Mouse (Mus musculus) adrenal gland, postnatal 36 days (tissue): ENCODE data around the gene Brinp3. TPM values are rescaled to one million over a fixed set of nuclear protein-coding genes. Genes with fewer than 3 reads are reported as not detected.

Experiments used
- DNase-seq, 2 experiments: peaks; one replicate each; pipeline ENCODE4 v3.0.0; 2021; ENCODE audit warnings: mixed read lengths in 1 of 2
- long read RNA-seq, 2 experiments: library from polyadenylated mRNA; stranded (forward); transcript quantifications; one replicate each; pipeline ENCODE4 v2.0.0; 2021; ENCODE audit warnings: borderline sequencing depth in 2 of 2
- total RNA-seq, 2 experiments: library from RNA; stranded (reverse); gene quantifications; 2 replicates each; pipeline ENCODE4 v1.2.3; 2021

Brinp3 gene
- under 1 TPM in 1 of 2 experiments, not detected in 1; 0.26 TPM for total RNA-seq
- long read RNA-seq, experiment 1, result 0 reads
- long read RNA-seq, experiment 2, result 0 reads

DNA sequence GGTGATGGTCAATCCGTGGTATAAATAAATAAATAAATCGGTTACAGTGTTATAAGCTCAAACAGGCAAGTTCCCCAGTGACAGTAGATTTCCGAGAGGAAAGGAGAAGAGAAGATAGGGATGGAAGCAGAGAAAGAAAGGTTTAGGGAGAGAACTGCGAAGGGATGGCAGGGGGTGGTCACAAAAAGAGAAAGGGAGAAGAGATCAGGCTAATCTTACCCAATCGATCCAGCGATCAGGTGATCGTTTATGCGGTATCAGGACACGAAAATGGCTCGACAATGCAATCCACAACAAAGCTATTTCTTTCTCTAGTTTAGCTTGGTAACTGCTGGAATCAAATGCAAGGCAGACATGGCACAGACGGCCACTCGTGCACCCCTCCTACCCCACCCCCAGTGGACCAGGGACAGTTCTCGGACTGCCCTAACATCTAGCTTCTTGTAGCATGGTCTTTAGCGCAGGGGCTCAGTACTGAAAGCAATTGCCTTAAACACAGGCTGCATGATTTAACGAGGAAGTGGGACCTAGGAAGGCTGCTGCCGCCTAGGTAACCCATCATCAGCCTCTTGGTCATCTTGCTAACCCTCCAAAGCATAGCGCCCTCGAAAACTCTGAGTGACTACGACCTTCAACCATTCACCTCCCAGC, at the start of gene Brinp3:
TSS of gene Brinp3 (plus strand) at position 80 of the 651 bp plus-strand sequence.
- no peak for DNase-seq

DNA sequence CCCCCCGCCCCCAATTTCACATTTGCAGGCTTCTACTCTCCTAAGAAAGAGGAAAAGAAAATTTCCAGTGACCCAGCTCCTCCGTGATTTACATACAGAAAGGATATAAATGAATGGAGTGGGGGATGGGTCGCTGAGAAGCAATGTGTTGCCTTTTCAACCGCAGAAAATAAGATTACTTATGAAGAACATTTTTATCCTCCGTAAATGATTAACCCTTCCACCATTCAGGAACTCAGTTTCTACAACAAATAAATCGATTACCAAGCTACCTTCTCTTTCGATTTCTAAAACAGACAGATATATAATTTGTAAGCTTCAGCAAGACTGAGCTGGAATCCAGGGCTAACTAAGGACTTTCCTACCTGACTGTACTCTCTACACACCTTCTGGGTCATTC, 339 bp upstream of the Brinp3 start:
- DNase-seq, result no peak

DNA sequence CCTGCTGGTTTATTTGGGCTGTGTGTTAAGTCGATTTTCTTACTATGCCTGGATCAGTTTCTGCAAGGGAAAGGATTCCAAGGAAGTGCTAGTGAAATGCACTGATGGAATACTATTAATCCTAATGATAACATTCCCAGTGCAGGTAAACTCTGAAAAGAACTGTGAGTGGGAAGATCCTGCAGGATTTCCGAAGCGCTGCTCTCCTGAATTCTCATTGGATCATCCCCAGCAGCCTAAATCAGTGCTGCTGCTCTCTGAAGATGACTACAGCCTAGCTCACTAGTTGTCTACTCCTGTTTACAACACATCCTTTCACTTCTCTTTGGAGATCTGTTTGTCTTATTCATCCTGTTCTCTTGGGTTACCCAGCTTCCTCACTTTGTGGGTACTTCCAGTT, 826 bp downstream of the Brinp3 start:
- DNase-seq, result no peak

DNA sequence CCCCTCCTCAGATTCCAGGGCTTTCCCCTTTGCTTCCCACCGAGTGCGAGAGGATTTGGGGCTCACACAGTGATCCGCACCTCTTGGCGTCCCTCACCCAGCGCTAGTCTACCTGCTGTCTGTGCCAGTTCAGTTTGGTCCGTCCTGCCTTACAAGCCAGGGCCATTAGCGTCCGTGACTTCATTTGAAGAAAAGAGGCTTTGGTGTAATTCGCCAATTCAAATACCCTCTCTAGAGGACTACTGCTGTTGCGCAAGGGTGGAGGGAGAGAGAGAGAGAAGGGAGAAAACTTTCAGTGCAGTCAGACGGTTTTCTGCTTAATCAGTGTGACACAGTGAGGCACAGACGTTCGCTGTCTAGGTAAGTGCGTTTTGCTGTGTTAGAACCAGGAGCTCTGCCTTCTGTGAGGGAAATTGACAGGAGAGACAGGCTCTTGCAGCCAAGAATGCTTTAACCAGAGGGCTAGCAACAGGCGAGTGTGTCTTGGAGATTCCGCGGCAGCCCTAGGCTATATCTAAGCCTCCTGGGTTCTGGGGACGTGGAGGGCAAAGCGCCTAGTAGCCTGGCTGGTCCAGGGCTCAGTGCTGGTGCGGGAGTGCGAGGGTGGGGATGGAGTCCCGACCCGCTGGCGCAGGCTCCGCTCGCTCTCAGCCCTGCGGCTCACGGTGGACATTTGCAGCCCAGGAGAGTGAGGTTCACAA, 3.0 kb downstream of the Brinp3 start:
- peak; percentile 4 to 19 for DNase-seq

DNA sequence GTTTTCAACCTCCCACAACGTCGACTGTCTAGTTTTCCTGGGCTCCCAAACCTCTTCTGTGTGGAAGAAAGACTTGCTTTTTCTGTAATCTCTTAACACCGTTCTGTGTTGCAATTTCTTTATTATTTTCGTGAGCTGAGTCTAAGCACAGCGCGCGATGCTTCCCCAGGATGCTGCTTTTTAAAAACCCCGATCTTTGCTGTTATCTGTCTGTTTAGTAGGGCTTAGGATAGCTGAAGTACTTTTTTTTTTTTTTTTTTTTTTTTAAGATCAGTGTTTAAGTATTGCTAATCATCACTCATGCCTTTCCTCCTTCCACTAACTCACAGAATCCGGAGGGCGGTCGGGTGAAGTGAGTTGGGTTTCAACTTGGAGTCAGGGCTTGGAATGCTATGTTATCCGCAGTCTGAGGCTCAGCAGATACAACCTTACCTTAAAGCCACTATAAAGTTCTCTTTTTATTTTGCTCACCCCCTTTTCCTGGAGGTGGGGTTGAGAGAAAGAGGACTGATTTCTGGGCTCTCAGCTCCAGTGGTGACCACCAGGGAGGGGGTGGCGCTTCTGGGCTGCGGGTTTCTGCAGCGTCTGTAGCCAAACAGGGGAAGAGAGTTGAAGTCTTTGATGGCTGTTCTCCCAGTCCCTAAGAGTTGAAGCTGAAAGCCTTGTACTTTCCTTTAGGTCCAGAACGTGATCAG, 3.7 kb downstream of the Brinp3 start:
- DNase-seq, result no peak

DNA sequence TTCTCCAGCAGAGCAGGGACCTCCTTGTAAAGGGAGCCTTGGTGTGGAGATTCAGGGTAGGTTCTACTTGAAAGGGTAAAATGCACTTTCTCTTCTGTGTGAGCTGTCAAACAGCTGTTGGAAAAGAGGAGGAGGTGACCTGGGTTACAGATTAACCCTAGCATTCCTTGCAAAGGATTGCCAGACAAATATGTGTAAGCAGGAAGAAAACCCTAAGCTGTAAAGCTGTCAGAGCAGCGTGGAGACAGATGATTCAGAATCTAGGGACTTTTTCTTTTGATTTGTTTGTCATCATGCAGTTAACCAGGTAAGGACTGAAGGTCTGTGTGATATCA, 4.2 kb downstream of the Brinp3 start:
- DNase-seq, result no peak

DNA sequence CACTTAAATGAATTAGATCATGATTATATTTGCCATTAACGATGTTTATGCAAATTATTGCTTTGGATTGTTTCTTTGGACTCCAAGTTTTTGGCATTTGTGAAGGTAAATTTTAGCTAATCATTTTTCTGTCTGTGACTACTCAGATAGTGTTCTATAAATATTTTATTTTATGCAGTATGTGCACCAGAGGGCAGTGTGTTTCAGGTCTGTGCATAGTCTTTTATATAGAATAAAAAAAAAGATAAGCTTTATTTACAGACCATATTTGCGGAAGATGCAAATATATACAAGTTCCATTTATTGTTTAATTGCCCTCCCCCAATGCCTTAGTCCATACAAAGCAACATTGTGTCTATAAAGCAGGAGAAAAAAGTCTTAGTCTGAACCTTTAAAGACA, 20.8 kb downstream of the Brinp3 start:
- no peak for DNase-seq

DNA sequence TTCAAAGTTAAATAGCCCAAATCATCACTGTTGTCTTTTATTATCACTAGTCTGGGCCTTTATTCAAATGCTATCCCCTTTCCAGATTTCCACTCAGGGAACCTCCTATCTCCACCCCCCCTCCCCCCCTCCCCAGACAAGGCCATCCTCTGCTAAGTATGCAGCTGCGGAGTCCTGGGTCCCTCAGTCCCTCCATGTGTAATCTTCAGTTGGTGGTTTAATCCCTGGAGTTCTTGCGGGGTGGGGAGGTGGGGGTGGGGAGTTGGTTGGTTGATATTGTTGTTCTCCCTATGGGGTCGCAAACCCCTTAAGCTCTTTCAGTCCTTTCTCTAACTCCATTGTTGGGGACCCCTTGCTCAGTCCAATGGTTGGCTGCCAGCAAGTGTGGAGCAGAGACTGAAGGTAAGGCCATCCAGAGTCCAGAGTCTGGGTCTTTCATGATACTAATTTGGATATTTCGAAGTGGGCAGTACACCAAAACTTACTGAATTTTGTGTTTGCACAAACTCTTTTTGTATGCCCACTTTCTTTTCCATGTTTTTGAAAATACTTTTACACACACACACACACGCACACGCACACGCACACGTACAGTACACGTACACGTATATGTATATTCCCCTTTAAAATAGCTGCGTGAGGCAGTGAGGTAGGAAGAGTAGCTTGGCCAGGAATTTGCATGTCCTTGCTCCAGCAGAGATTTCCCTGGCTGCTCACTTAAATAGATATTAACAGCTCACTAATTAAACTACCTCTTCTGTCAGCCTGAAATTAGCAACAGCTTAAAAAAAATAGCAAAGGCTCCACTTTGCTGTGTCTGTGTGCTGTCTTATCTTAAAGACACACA, 29.4 kb downstream of the Brinp3 start:
- DNase-seq, result no peak

DNA sequence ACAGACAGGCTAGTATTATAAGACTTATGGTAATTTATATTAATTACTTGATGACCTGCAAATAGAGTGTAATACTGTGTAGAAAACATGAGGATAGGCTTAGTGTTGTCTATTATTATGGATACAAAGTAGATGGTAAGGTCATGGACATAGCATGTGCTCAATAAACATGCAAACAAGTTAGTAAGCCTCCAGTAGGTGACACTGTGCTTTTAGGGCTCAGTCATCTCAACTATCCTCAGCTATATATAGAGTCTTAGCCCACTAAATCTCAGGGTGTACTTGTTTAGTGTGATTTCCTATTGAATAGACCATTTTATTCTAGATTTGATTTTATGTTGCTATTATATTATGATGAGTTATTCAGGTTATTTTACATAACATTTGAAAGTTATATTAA, 34.0 kb downstream of the Brinp3 start:
- peak in 1 of 2 experiments; percentile 1 for DNase-seq

DNA sequence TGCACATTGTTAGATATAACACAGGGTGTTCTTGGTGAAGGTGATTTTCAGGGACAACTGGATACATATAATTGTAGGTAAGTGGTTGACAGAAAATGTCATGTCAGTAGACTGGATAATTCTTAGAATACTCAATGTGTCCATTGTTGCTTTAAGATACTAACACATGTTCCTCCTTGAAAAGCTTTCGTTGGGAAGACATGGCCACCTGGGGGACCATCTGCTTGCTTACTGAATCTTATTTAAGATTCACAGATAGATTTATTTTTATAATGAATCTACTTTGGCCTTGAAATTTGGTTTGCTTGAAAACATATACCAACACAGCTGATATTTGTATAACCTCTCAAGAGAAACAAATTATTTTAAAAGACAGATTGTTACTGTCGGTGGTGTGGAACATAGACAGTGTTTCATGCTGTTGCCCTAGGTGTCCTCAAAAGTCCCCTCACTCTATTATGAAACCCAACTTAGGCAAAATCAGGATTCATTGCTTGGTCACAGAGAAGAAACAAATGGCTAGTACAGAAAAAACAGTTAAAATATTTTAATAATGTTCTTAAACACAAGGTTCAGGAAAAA, 52.4 kb downstream of the Brinp3 start:
- DNase-seq, result no peak

DNA sequence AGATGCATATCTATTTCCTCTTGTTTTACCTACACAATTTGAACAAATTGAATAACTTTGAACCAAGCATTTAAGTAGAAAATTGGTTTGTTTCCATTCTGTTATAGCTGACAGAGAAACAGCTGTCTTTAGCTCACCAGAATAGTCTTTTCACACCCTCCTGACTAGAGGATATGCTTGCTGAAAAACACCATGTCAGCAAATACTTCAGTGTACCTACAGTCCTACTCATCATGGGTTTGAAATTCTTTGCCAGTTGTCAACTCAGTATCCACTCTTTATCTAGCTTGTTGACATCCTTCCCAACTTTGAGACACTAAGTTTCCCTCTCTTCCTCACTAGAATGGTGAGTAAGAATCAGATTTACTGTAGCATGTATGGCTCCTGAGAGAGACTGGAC, 62.4 kb downstream of the Brinp3 start:
- DNase-seq, result no peak

DNA sequence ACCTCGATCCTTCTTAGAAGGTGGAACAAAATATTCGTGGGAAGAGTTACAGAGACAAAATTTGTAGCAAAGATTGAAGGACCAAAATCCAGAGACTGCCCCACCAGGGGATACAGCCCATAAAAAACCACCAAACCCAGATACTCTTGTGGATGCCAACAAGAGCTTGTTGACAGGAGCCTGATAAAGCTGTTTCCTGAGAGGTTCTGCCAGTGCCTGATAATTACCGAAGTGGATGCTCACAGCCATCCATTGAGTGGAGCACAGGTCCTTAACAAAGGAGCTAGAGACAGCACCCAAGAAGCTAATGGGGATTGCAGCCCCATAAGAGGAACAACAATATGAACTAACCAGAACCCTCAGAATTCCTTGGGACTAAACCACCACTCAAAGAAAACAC, 67.6 kb downstream of the Brinp3 start:
- DNase-seq, result no peak

DNA sequence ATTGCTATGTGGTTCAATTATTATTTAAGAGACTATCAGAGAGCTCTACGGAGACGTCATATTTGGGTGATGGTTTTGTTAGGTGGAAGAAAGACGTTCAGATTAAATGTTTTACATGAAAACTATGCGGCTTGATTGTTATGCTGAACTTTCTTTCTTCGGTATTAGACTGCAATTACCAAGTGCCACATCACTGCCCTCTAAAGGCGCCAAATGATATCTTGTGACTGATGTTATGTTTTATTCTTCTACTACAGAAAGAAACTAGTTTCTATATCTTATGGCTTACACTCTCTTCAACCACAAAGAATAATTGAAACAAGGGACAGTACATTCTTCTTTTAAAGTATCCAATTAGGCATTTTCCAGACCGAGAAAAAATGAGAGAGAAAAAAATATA, 89.6 kb downstream of the Brinp3 start:
- no peak for DNase-seq

DNA sequence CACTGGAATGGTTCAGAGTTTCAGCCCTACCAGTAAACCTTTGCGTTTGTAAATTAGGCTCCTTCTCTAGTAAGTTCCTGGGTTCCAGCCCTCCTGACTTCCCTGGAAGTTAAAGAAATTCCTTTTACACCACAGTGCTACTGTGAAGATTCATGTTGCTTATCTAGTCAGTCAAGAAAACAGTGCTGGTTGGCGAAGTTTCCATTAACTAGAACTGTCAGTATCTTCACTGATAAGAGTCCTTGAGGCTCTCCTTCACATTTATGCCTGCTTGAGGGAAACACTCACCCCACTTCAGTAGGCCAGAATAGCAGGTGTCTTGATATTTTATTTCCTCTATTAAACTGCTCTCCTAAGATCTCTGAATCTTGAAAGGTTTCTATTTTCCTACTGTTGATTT, 138.3 kb downstream of the Brinp3 start:
- no peak for DNase-seq

DNA sequence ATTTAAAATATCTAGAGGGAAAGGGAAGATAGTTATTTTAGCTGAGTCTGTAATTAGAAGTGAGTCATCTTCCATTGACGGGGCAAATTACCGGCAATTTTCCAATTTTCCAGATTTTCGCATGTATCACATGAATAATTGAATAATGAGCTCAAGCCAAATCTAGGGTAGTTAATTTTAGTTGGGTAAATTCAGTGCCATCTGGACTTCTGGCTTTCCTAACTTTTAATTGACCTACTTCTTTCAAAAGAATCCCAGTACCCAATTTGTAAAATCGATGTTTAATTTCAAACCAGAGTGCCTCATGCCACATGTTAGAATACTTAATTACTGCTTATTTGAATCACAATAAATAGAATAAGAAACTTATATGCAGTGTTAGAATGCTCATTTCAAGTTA, 162.7 kb downstream of the Brinp3 start:
- no peak for DNase-seq

DNA sequence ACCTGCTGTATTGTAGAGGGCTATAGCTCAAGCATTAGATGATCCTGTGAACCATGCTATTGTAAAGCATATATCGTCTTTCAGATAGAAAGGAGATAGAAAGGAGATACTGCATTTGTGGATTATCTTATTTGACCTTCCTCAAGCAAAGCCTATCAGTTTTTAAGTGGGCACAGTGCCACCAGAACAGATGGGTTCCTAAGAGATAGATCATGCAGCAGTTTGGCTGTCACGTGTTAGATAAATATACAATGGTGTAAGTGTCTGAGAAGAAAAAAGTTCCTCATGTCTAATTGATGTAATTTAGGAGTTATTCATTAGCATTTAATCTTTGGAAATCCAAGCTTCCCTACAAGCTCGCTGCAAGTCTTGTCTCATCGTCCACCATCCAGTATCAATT, 206.2 kb downstream of the Brinp3 start:
- DNase-seq, result no peak

DNA sequence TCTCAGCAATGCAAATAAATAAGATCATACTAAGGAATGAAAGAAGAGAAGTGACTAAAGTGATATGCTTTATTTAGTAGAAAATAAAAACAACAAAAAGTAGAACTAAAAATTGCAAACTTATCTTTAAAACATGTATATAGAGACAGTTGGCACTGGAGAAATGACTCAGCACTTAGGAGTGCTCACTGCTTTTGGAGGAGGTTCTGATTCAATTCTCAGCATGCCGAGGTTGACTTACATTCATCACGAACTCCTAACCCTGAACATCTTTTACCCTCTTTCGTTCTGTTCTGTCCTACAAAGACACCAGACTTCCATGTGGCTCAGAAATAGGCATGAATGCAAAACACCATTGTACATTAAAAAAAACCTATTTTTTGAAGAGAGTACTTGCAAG, 225.0 kb downstream of the Brinp3 start:
- DNase-seq, result no peak

DNA sequence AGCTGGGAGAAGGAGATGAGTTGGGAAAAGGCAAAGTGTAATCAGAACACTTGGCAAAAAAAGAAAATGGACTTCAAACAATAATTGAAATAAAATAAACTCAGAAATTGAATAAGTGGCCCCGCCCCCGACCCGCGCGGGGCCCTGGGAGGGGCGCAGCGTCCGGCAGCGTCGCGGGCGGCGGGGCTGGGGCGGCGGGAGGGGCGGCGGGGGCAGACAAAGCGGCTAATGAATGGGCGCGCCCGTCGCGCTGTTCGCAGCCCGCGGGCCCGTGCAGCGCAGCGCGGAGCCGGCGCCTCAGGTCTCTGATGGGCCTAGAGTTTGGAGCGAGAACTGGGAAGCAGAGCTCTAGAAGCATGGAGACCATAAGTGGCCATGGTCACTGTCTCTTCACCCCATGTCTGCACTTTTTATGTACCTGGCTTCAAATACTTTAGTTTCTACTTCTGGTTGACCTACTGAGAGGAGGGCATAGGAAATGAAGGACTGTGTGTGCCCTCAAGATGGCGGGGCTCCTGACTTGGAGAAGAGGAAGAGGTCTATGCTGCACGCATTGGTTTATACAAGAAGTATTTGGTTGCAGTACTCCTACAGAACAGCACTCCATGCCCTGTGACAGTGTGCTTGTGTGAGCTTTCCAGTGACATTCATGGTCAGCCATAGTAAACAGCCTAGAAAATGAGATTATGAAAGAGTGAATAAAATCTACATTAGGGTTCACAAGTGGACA, 230.4 kb downstream of the Brinp3 start:
- peak in 1 of 2 experiments; percentile 4 for DNase-seq

DNA sequence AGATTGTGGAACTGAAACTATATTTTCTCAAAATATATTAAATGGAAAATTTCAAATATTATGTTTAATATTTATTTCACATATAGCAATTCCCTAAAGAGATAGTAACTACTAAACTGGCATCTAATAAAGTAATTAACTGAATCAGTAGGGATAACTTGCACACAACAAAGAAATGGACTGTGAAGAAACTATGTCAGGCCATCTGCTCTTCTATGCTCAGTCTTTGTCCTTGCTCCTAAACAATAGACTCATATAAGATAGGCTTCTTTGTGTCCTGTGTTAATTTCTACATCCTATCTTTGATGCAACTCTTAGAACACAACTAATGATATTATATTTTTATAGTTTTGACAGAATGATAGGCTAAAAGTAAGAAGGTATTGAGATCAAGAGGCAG, 256.5 kb downstream of the Brinp3 start:
- DNase-seq, result no peak

DNA sequence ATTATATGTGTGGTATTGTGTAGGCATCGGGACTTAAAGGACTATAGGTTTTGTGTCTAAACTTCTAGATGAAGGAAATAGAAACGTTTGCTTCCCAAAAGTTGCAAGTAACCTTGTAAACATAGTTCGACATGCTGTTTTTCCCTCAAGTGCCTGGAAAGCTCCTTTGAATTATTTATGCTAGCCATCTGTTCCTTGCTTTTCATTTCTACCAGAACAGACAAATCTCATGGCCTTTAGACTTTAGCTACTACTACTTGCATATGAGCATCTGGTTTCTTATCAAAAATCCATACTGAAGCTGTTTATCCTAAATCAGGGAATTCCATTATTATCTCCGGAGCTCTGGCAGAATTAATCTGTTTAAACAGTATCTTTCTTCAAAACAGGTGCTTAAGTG, 288.7 kb downstream of the Brinp3 start:
- no peak for DNase-seq

DNA sequence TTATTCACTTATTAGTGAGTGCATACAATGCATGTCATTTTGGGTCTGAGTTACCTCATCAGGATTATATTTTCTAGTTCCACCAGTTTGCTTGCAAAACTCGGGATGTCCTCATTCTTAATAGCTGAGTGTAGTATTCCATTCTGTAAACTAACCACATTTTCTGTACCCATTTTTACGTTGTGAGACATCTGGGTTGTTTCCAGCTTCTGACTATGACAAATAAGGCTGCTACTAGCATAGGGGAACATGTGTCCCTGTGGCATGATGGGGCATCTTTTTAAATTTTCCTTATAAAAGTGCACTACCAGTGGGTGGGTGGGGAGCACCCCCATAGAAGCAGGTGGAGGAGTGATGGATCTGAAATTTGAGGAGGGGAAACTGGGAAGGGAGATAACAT, 292.7 kb downstream of the Brinp3 start:
- DNase-seq, result no peak

DNA sequence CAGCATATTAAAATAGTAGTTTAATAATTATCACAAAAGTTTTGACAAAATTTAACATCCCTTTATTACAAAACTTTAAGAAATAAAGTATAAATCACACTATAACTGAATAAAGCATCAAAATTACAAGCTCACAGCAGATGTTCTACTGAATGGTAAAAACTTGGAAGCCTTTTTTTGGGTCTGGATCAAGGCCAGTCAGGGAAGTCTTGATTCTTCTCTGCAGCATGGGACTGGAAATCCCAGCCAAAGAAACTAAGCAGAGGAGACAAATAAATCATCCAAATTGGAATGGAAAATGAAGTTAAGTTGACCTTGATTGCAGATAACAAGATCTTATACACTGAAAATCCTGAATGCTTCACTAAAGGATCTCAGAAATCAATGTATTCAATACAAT, 298.3 kb downstream of the Brinp3 start:
- DNase-seq, result peak; percentile 1 to 58
